Mouse (Mus musculus) forebrain, embryonic 16.5 days (tissue): ENCODE measurements at regions not wholly inside any gene's neighbourhood (a gene's known extent, or its start where the extent isn't known, plus 50 kb on each side); places are given as distances from the start of the nearest gene placed in this dataset.

ENCODE experiments used
- ATAC-seq: fragments of 200-750 bp; cut with Nextera tagmentation; 2 replicates; pipeline ENCODE4 v1.8.0; 2017; ENCODE audit warnings: mild to moderate bottlenecking, moderate library complexity
- H3K27ac ChIP-seq: fragments of 300-500 bp; sonication (generic); 2 replicates; pipeline ENCODE4 v1.5.1; 2014; ENCODE audit warnings: low read length, control low read depth
- H3K27me3 ChIP-seq: fragments of 300-500 bp; sonication (generic); replicated peaks from 2 replicates; pipeline ENCODE4 v1.6.1; 2014; ENCODE audit warnings: low read length; ENCODE audit not compliant: control insufficient read depth, insufficient read depth
- H3K36me3 ChIP-seq: fragments of 300-500 bp; sonication (generic); 2 replicates; pipeline ENCODE4 v1.6.1; 2014; ENCODE audit not compliant: control insufficient read depth, insufficient read depth
- H3K4me1 ChIP-seq: fragments of 300-500 bp; sonication (generic); replicated peaks from 2 replicates; pipeline ENCODE4 v1.6.1; 2014; ENCODE audit warnings: low read length; ENCODE audit not compliant: control insufficient read depth, insufficient read depth
- H3K4me2 ChIP-seq: fragments of 300-500 bp; sonication (generic); 2 replicates; pipeline ENCODE4 v1.6.1; 2014; ENCODE audit warnings: mild to moderate bottlenecking, low read length, control low read depth
- H3K4me3 ChIP-seq: fragments of 300-500 bp; sonication (generic); replicated peaks from 2 replicates; pipeline ENCODE4 v1.5.1; 2014; ENCODE audit warnings: mild to moderate bottlenecking, low read length, control low read depth
- H3K9ac ChIP-seq: fragments of 300-500 bp; sonication (generic); replicated peaks from 2 replicates; pipeline ENCODE4 v1.6.1; 2014; ENCODE audit warnings: low read depth, low read length, control low read depth
- H3K9me3 ChIP-seq: fragments of 300-500 bp; sonication (generic); 2 replicates; pipeline ENCODE4 v1.6.1; 2016; ENCODE audit warnings: low read length; ENCODE audit not compliant: control insufficient read depth
- WGBS: fragments of 180-500 bp; shearing (Covaris S2); extraction: QIAGEN DNeasy Blood & Tissue Kit; methylation state at CpG from one replicate; pipeline ENCODE4 v1.1.7; 2014; 5-methylcytosine and 5-hydroxymethylcytosine counted together

DNA sequence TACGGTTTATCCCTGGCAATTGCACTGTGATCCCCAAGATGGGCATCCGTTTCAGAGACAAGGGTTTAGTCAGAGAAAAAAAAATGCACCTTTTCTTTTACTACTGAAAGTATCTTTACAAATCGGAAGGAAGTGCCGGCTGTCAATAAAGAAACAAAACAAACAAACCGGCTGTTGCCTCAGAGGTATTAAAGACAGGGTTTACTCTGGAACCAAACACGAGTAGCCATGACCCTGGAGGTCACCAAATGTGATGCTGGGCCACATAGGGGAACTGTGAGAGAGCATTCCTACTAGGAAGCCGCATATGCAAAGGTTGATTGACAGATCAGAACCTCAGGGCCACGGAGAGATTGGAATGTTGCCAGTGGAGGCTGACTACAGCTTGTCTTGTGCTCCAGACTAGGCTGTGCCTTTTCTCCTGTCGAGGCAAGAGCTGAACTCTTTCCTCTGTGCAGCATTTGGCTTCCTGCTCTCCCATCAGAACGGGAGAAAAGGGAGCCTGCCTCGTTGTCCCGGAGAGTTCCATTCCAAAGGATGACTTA is 643.8 kb upstream of the Tmem132c start:
- H3K4me1 ChIP-seq: no peaks in the 10 kb centered on the region
- no peaks in the 10 kb centered on the region for H3K27me3 ChIP-seq
- WGBS: 57% methylated on average over 12 of the region's 12 CpGs
- H3K4me2 ChIP-seq: no peak overlapping the region
- no peak overlapping the region for H3K27ac ChIP-seq
- H3K9ac ChIP-seq: no peak overlapping the region
- no peaks in the 10 kb centered on the region for H3K36me3 ChIP-seq
- no peak for ATAC-seq
- H3K4me3 ChIP-seq: no peak overlapping the region
- H3K9me3 ChIP-seq: no peaks in the 10 kb centered on the region

GRCm38 (mm10) chr5:126599561-126599960 is 642.0 kb upstream of the Tmem132c start:
- no peak; the same call in 1 of the 2 replicates for ATAC-seq
- Histone ChIP-seq H3K4me1 (no peaks in the 10 kb centered on the region), H3K4me3 (no peak overlapping the region), H3K4me2 (no peak overlapping the region), H3K9me3 (no peaks in the 10 kb centered on the region), H3K36me3 (no peaks in the 10 kb centered on the region), H3K27ac (no peak overlapping the region), H3K9ac (no peak overlapping the region), H3K27me3 (no peaks in the 10 kb centered on the region)
- WGBS: 64% methylated on average over 5 of the region's 5 CpGs

DNA sequence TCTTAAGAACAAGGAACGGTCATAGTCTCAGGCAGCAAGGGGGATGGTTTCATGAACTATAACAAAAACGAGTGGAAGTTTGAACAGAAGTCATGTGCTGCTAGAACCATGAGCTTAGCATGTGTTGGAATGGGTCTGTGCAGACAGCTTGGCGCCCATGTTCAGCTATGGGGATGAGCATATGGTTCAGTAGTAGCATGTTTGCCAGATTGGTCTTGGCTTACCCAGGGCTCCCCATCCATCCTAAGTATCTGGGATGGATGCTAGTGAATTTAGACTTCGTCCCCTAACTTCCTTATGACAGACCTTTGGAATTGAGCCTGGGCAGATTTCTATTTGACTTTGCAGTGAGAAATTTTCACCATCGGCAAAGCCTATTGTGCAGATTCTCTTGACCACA is 634.9 kb upstream of the Tmem132c start:
- Histone ChIP-seq H3K36me3 (no peaks in the 10 kb centered on the region), H3K4me1 (no peaks in the 10 kb centered on the region), H3K4me2 (no peak overlapping the region), H3K27me3 (no peaks in the 10 kb centered on the region), H3K9me3 (0 out of 2 replicates have a peak, but pooled peaks cover 2% of the 10 kb centered on the region), H3K9ac (no peak overlapping the region), H3K4me3 (no peak overlapping the region), H3K27ac (no peak overlapping the region)
- no peak for ATAC-seq
- 73% methylated on average over 5 of the region's 5 CpGs for WGBS

DNA sequence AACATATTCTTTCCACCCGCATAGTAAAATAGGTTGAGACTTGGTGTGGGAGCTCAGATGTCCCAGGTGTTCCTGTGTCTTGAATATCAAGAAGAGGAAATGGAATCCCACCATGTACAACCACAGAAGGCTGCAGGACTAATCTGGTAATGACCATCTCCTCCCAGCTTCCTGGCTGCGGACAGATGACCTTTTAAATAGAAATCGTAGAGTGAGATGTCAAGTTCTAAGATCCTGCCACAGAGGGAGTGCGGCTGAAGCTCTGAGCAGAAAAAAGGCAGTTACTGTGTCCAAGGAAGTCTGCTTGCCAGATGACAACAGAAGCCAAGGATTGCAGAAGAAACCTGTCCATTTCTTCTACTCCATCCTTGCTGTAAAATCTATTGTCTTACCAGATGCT is 629.0 kb upstream of the Tmem132c start:
- Histone ChIP-seq H3K4me1 (no peaks in the 10 kb centered on the region), H3K27me3 (no peaks in the 10 kb centered on the region), H3K4me2 (no peak overlapping the region), H3K36me3 (no peaks in the 10 kb centered on the region), H3K9ac (no peak overlapping the region), H3K4me3 (no peak overlapping the region), H3K9me3 (0 out of 2 replicates have a peak, but pooled peaks cover 2% of the 10 kb centered on the region), H3K27ac (no peak overlapping the region)
- no peak for ATAC-seq
- 95% methylated on average over 4 of the region's 4 CpGs for WGBS

- ATAC-seq: no peak
- H3K27ac ChIP-seq: no peak overlapping the region
- WGBS: 84% methylated on average over 6 of the region's 6 CpGs
Measured at GRCm38 (mm10) chr5:126622551-126622950, 619.1 kb upstream of the Tmem132c start.

GRCm38 (mm10) chr5:126623205-126623604 is 618.4 kb upstream of the Tmem132c start:
- Histone ChIP-seq H3K36me3 (no peaks in the 10 kb centered on the region), H3K4me2 (no peak overlapping the region), H3K27ac (no peak overlapping the region), H3K4me1 (no peaks in the 10 kb centered on the region), H3K4me3 (no peak overlapping the region), H3K9ac (no peak overlapping the region), H3K27me3 (no peaks in the 10 kb centered on the region), H3K9me3 (no peaks in the 10 kb centered on the region)
- ATAC-seq: no peak
- 5% methylated on average over 6 of the region's 6 CpGs for WGBS

More at GRCm38 (mm10) chr5:126622551-126622950, 619.1 kb upstream of the Tmem132c start:
- no peak overlapping the region for H3K4me3 ChIP-seq
- H3K9ac ChIP-seq: no peak overlapping the region
- H3K4me2 ChIP-seq: no peak overlapping the region
- no peaks in the 10 kb centered on the region for H3K27me3 ChIP-seq
- H3K4me1 ChIP-seq: no peaks in the 10 kb centered on the region
- no peaks in the 10 kb centered on the region for H3K36me3 ChIP-seq
- H3K9me3 ChIP-seq: no peaks in the 10 kb centered on the region

- H3K27ac ChIP-seq: no peak overlapping the region
- no peak overlapping the region for H3K4me3 ChIP-seq
- H3K4me1 ChIP-seq: no peaks in the 10 kb centered on the region
- H3K36me3 ChIP-seq: no peaks in the 10 kb centered on the region
- no peak overlapping the region for H3K9ac ChIP-seq
- no peaks in the 10 kb centered on the region for H3K27me3 ChIP-seq
- no peaks in the 10 kb centered on the region for H3K9me3 ChIP-seq
- no peak overlapping the region for H3K4me2 ChIP-seq
- ATAC-seq: no peak
- 49% methylated on average over 2 of the region's 2 CpGs for WGBS
Measured at GRCm38 (mm10) chr5:126629826-126630225, 611.8 kb upstream of the Tmem132c start.

DNA sequence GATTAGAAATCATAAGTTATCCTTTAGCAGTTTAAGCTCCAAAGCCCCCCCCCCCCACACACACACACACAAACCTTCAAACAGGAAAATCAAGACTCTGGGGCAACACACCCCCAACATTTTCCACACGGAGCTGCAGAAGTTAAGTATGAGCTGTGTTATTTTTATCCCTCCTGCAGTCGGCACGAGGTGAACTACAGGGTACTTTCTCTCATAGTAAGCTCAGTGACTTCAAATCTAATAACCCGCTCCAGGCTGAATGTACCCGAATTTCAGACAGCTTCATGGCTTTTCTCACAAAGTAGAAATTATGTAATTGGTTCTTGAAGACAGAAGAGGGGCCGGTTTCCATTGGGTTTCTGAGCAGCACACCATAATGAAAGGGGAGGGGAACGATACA is 591.2 kb upstream of the Tmem132c start:
- no peak overlapping the region for H3K27ac ChIP-seq
- no peak for ATAC-seq
- WGBS: 59% methylated on average over 7 of the region's 7 CpGs

DNA sequence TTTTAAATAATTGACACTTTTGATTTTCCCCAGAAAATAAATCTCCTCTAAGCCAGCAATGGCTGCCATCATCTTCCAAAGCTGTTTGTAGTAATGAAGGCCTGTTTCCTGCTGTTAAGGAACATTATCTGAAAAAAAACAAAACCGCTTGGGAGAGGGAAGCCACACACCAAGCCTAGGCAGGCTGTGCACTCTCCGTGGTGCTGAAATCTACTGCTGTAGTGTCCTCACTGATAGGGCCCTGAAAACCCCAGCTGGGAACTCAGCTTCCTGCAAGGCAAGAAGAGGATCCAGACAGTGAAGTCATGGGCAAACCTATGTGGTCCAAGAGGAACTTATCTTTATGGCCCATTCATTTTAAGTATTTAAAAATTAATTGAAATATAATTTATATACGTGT is 590.2 kb upstream of the Tmem132c start:
- Histone ChIP-seq H3K27me3 (no peaks in the 10 kb centered on the region), H3K4me3 (no peak overlapping the region), H3K36me3 (no peaks in the 10 kb centered on the region), H3K4me1 (no peaks in the 10 kb centered on the region), H3K27ac (no peak overlapping the region), H3K9me3 (no peaks in the 10 kb centered on the region), H3K9ac (no peak overlapping the region), H3K4me2 (no peak overlapping the region)
- no peak for ATAC-seq
- WGBS: 12% methylated on average over 3 of the region's 3 CpGs

More for the DNA sequence above, 591.2 kb upstream of the Tmem132c start:
- Histone ChIP-seq H3K4me2 (no peak overlapping the region), H3K4me1 (no peaks in the 10 kb centered on the region), H3K4me3 (no peak overlapping the region), H3K27me3 (no peaks in the 10 kb centered on the region), H3K9me3 (no peaks in the 10 kb centered on the region), H3K9ac (no peak overlapping the region), H3K36me3 (no peaks in the 10 kb centered on the region)

DNA sequence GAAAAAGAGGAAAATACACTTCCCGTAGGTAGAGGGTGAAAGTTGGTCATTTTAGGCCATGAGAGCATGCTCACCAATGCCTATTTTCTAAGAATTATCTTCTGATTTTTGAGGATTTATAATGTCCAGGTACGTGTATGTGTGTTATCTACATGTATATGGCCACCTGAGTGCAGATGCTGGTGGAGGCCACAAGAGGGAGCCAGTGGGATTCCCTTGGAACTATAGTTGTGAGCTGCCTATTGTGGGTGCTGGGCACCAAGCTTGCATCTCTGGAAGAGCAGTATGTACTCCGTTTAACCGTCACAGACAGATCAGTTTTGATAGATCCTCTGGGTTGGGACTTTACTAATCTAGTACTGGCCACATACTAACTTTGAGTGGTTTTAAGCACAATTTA is 579.0 kb upstream of the Tmem132c start:
- H3K4me3 ChIP-seq: no peak overlapping the region
- no peak overlapping the region for H3K4me2 ChIP-seq
- no peaks in the 10 kb centered on the region for H3K4me1 ChIP-seq
- no peak overlapping the region for H3K27ac ChIP-seq
- no peak overlapping the region for H3K9ac ChIP-seq
- H3K27me3 ChIP-seq: no peaks in the 10 kb centered on the region
- ATAC-seq: no peak
- H3K9me3 ChIP-seq: no peaks in the 10 kb centered on the region
- WGBS: 89% methylated on average over 4 of the region's 4 CpGs
- no peaks in the 10 kb centered on the region for H3K36me3 ChIP-seq
